Mouse (Mus musculus) olfactory bulb, adult 2 months (tissue): Measurements from ENCODE around the gene Fip1l1. TPM values are rescaled to one million over a fixed set of nuclear protein-coding genes. Genes with fewer than 3 reads are reported as not detected.

Experiments
- H3K27ac ChIP-seq: fragments of 200-500 bp; 2 replicates; pipeline ENCODE4 v1.5.1; 2012; ENCODE audit warnings: low read depth, low read length; ENCODE audit not compliant: insufficient read depth
- H3K4me1 ChIP-seq: fragments of 200-500 bp; 2 replicates; pipeline ENCODE4 v1.6.1; 2012; ENCODE audit warnings: low read length; ENCODE audit not compliant: control insufficient read depth, insufficient read depth
- H3K4me3 ChIP-seq: fragments of 200-500 bp; 2 replicates; pipeline ENCODE4 v1.5.1; 2012; ENCODE audit warnings: mild to moderate bottlenecking, low read depth, low read length, moderate library complexity; ENCODE audit not compliant: insufficient read depth
- CTCF ChIP-seq: fragments of 200-500 bp; IDR thresholded peaks from 2 replicates; pipeline ENCODE4 v1.5.1; 2012; ENCODE audit warnings: low read depth, mild to moderate bottlenecking, low read length, moderate library complexity; ENCODE audit not compliant: insufficient read depth
- POLR2A ChIP-seq: fragments of 200-500 bp; IDR thresholded peaks from 2 replicates; pipeline ENCODE4 v1.6.1; 2012; ENCODE audit warnings: mild to moderate bottlenecking, low read depth, low read length, moderate library complexity; ENCODE audit not compliant: insufficient read depth
- WGBS: fragments of 180-500 bp; shearing (Covaris S2); methylation state at CpG from one replicate; pipeline ENCODE4 v1.1.7; 2018; 5-methylcytosine and 5-hydroxymethylcytosine counted together
- polyA plus RNA-seq: library from polyadenylated mRNA; stranded (reverse); fragments of >200 nt; gene quantifications from 2 replicates; pipeline ENCODE4 v1.2.4, GENCODE M21; 2012; ENCODE audit warnings: low replicate concordance; ENCODE audit not compliant: missing spikeins, insufficient read depth, insufficient read length

Fip1l1 gene
- polyA plus RNA-seq, 1 experiment, result not detected

GRCm38 (mm10) chr5:74623316-74624000 is 88.2 kb downstream of the Fip1l1 start:
- Histone ChIP-seq H3K27ac (no peak overlapping the region), H3K4me3 (no peak overlapping the region), H3K4me1 (no peaks in the 10 kb centered on the region)
- 89% methylated on average over 14 of the region's 14 CpGs for WGBS
- TF ChIP-seq POLR2A (no peak), CTCF (no peak)

- no peak overlapping the region for H3K4me3 ChIP-seq
- H3K4me1 ChIP-seq, result no peaks in the 10 kb centered on the region
- no peak overlapping the region for H3K27ac ChIP-seq
- WGBS, result 77% methylated on average over 5 of the region's 5 CpGs
- TF ChIP-seq POLR2A (no peak), CTCF (no peak)
These were observed 89.1 kb downstream of the Fip1l1 start for GRCm38 (mm10) chr5:74624385-74624784.

- TF ChIP-seq CTCF (no peak), POLR2A (no peak)
- H3K27ac ChIP-seq, result no peak overlapping the region
- H3K4me3 ChIP-seq, result no peak overlapping the region
- H3K4me1 ChIP-seq, result peaks cover 3% of the 10 kb centered on the region
- 94% methylated on average over 12 of the region's 12 CpGs for WGBS
These were observed 92.8 kb downstream of the Fip1l1 start for GRCm38 (mm10) chr5:74628001-74628400.

GRCm38 (mm10) chr5:74632369-74633114 is 97.3 kb downstream of the Fip1l1 start:
- Histone ChIP-seq H3K4me1 (peaks cover 11% of the 10 kb centered on the region), H3K27ac (no peak overlapping the region), H3K4me3 (no peak overlapping the region)
- TF ChIP-seq POLR2A (no peak), CTCF (no peak)
- WGBS, result 62% methylated on average over 17 of the region's 17 CpGs

- H3K27ac ChIP-seq, result no peak overlapping the region
- H3K4me1 ChIP-seq, result peaks cover 11% of the 10 kb centered on the region
- no peak overlapping the region for H3K4me3 ChIP-seq
- no peak for TF ChIP-seq CTCF
- no peak for TF ChIP-seq POLR2A
- WGBS, result 77% methylated on average over 6 of the region's 6 CpGs
These were observed 98.2 kb downstream of the Fip1l1 start for GRCm38 (mm10) chr5:74633453-74633852.

GRCm38 (mm10) chr5:74634391-74634790 is 99.1 kb downstream of the Fip1l1 start:
- Histone ChIP-seq H3K27ac (no peak overlapping the region), H3K4me1 (peaks cover 14% of the 10 kb centered on the region), H3K4me3 (no peak overlapping the region)
- TF ChIP-seq CTCF, result no peak
- WGBS, result 91% methylated on average over 3 of the region's 3 CpGs

GRCm38 (mm10) chr5:74639516-74639915 is 104.3 kb downstream of the Fip1l1 start:
- Histone ChIP-seq H3K4me1 (peaks cover 8% of the 10 kb centered on the region), H3K4me3 (no peak overlapping the region), H3K27ac (no peak overlapping the region)
- WGBS, result 69% methylated on average over 6 of the region's 6 CpGs
- TF ChIP-seq POLR2A (no peak), CTCF (no peak)

- WGBS, result 95% methylated on average over 4 of the region's 4 CpGs
- Histone ChIP-seq H3K27ac (no peak overlapping the region), H3K4me1 (peaks cover 7% of the 10 kb centered on the region), H3K4me3 (no peak overlapping the region)
- TF ChIP-seq POLR2A (no peak), CTCF (no peak)
These were observed 105.3 kb downstream of the Fip1l1 start for GRCm38 (mm10) chr5:74640504-74640903.

- H3K4me3 ChIP-seq, result no peak overlapping the region
- no peak for TF ChIP-seq POLR2A
- TF ChIP-seq CTCF, result no peak
- peaks cover 5% of the 10 kb centered on the region for H3K4me1 ChIP-seq
- H3K27ac ChIP-seq, result no peak overlapping the region
- 51% methylated on average over 6 of the region's 6 CpGs for WGBS
These were observed 105.8 kb downstream of the Fip1l1 start for GRCm38 (mm10) chr5:74641000-74641399.
